Mouse (Mus musculus) spleen, adult 2 months (tissue): ENCODE data around the gene Slc25a45.

Experiments used
- CTCF ChIP-seq: fragments of 200-500 bp; IDR thresholded peaks from 2 replicates; pipeline ENCODE4 v1.5.1; 2011; ENCODE audit warnings: mild to moderate bottlenecking, inconsistent platforms; ENCODE audit not compliant: insufficient read depth, insufficient read length, insufficient replicate concordance; ENCODE audit errors: extremely low read depth
- POLR2A ChIP-seq: fragments of 200-500 bp; IDR thresholded peaks from 2 replicates; pipeline ENCODE4 v1.6.1; 2011; ENCODE audit warnings: low read depth, low read length, inconsistent platforms

- TF ChIP-seq POLR2A = no peak
- no peak for TF ChIP-seq CTCF
These were observed 28.6 kb upstream of the Slc25a45 start for GRCm38 (mm10) chr19:5848826-5849672.
